Mouse (Mus musculus) ES-Bruce4 (cell line): ENCODE measurements around the gene Car4. TPM values are rescaled to one million over a fixed set of nuclear protein-coding genes. Genes with fewer than 3 reads are reported as not detected.

ENCODE experiments used
- H3K27ac ChIP-seq: 2 replicates; pipeline ENCODE4 v1.5.1; 2012; ENCODE audit warnings: low read length, inconsistent platforms; ENCODE audit not compliant: insufficient read depth
- H3K27me3 ChIP-seq: 2 replicates; pipeline ENCODE4 v1.6.1; 2012; ENCODE audit warnings: mild to moderate bottlenecking, low read length, inconsistent platforms; ENCODE audit not compliant: control insufficient read depth, poor library complexity, insufficient read depth, severe bottlenecking
- H3K36me3 ChIP-seq: 2 replicates; pipeline ENCODE4 v1.6.1; 2012; ENCODE audit warnings: inconsistent platforms, mild to moderate bottlenecking, low read length, moderate library complexity; ENCODE audit not compliant: control insufficient read depth, poor library complexity, insufficient read depth, severe bottlenecking
- H3K4me1 ChIP-seq: one replicate; pipeline ENCODE4 v1.8.1; 2011; ENCODE audit warnings: low read length; ENCODE audit not compliant: control insufficient read depth, insufficient read depth
- H3K4me3 ChIP-seq: 2 replicates; pipeline ENCODE4 v1.5.1; 2011; ENCODE audit warnings: low read depth, mild to moderate bottlenecking, low read length
- H3K9ac ChIP-seq: 2 replicates; pipeline ENCODE4 v1.6.1; 2012; ENCODE audit warnings: low read depth, mild to moderate bottlenecking, inconsistent platforms; ENCODE audit not compliant: poor library complexity, severe bottlenecking
- H3K9me3 ChIP-seq: replicated peaks from 2 replicates; pipeline ENCODE4 v1.6.1; 2012; ENCODE audit warnings: mild to moderate bottlenecking, low read length, inconsistent platforms; ENCODE audit not compliant: control insufficient read depth, poor library complexity, insufficient read depth, severe bottlenecking
- CTCF ChIP-seq: IDR thresholded peaks from one replicate; pipeline ENCODE4 v1.8.1; 2011; ENCODE audit warnings: low read depth, low read length
- EP300 ChIP-seq: IDR thresholded peaks from 2 replicates; pipeline ENCODE4 v1.6.1; 2011; ENCODE audit warnings: low read depth, low read length; ENCODE audit not compliant: insufficient read depth
- POLR2A ChIP-seq: IDR thresholded peaks from one replicate; pipeline ENCODE4 v1.8.1; 2011; ENCODE audit warnings: low read length; ENCODE audit not compliant: insufficient read depth
- polyA plus RNA-seq: library from polyadenylated mRNA; stranded (reverse); fragments of >200 nt; gene quantifications from 2 replicates; pipeline ENCODE4 v1.2.4, GENCODE M21; 2011; ENCODE audit warnings: low read depth; ENCODE audit not compliant: missing spikeins, insufficient read depth, insufficient read length

The Car4 gene
- polyA plus RNA-seq, 1 experiment: 277 TPM

DNA sequence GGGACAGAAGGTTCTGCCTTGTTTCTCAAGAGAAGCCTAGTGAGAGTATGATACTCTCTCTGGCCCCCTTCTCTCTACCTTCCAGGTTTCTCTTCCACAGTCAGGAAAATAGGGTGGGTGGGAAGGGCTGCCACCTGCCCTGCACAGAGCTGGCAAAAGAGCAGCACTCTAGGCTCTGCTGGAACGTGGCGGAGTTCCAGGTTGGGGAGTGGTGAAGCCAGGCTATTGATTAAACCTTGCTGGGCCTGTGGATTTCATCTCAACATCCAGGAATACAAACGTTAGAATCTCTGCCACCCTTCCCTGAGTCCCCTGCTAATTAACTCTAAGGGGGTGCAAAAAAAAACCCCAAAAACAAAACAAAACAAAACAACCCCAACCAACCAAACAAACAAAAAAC lies 9.1 kb upstream of the Car4 start:
- Histone ChIP-seq H3K4me1 (peaks cover 17% of the 10 kb centered on the region), H3K27me3 (no peaks in the 10 kb centered on the region), H3K27ac (peak overlapping the region; percentile 74), H3K9me3 (no peaks in the 10 kb centered on the region), H3K36me3 (no peaks in the 10 kb centered on the region), H3K4me3 (no peak overlapping the region), H3K9ac (peak overlapping the region; percentile 33)
- TF ChIP-seq POLR2A (no peak), CTCF (no peak), EP300 (no peak)

DNA sequence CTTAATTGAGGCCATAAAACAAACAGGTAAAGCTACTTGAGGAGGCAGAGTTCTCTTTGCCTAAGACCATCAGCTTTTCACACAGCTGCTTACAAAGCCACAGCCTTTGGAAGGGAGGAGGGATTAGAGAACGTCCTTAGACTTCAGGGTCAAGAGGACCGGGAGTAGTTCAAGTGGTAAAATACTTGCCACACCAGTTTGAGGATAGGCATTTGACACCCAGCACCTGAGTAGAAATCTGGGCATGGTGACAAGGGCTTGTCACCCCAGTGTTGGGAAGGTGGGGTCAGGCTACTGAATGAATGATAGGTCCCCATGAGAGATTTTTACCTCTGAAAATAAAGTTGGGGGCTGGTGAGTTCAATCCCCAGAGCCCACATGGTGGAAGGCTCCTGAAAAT lies 5.0 kb upstream of the Car4 start:
- Histone ChIP-seq H3K27ac (no peak overlapping the region), H3K4me1 (peaks cover 8% of the 10 kb centered on the region), H3K27me3 (no peaks in the 10 kb centered on the region), H3K4me3 (no peak overlapping the region), H3K9ac (no peak overlapping the region), H3K9me3 (no peaks in the 10 kb centered on the region), H3K36me3 (no peaks in the 10 kb centered on the region)
- no peak for TF ChIP-seq EP300
- TF ChIP-seq POLR2A: no peak
- TF ChIP-seq CTCF: no peak

DNA sequence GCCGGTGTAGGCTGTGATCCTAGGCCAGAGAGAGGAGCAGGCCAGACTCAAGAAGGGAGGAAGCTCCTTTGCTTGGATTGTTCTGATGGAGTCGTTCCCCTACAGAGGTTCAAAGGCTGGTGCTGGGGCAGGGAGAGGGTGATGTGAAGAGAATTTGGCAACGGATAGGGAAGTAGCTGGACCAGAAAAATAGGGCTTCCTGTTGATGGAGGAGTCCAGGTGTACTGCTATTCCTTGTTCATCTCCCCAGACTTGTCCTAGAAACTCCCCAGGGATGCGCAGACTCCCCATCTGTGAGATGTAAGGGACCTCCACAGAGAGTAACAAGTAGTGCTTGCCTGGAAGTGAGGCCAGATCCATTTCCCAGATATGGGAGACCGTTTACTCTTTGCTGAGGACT lies 1.2 kb upstream of the Car4 start:
- Histone ChIP-seq H3K27me3 (0 out of 2 replicates have a peak, but pooled peaks cover 2% of the 10 kb centered on the region), H3K9ac (no peak overlapping the region), H3K36me3 (no peaks in the 10 kb centered on the region), H3K27ac (no peak overlapping the region), H3K4me3 (no peak overlapping the region), H3K9me3 (no peaks in the 10 kb centered on the region), H3K4me1 (peaks cover 2% of the 10 kb centered on the region)
- TF ChIP-seq EP300 (no peak), CTCF (no peak), POLR2A (no peak)

DNA sequence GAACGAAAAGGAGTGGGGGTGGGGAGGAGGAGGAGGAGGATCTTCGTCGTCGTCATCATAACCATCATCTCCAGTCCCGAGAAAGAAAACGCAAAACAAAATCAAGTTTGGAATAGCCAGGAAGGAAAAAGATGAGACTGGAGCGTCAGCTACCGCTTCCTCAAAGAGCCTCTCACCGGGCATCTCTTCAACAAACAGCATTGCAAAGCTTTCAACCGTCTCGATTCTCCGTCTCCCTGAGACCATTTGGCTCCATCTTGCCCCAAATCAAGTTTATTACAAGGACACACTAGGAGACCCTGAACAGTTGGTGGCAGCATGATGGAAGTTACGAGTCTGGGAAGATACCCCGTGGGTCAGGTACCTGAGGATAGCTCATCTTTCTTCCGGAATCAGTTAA lies 415 bp upstream of the Car4 start:
- H3K9ac ChIP-seq: 0 out of 2 replicates have a peak overlapping the region, but pooled peaks have one; percentile 55
- TF ChIP-seq EP300 (no peak), POLR2A (no peak), CTCF (no peak)

DNA sequence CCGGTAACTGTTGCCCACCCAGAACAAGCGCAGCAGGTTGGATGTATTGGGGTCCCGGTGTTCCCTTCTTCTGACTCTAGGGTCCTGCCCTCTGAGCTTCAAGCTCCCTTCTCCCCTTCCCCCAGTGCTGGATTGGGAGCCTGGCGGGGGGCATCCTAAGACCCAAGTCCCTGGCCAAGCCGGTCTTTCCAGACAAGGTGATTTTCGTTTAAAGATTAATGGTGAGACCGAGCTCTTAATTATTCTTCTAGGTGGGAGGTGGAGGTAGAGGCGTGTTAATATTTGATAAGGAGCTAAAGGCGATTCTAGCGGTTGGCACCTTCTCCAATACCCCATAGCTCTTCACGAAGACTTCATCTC lies 665 bp downstream of the Car4 start:
- peak overlapping the region; percentile 55 for H3K9ac ChIP-seq
- H3K36me3 ChIP-seq: no peaks in the 10 kb centered on the region
- 0 out of 2 replicates have a peak, but pooled peaks cover 2% of the 10 kb centered on the region for H3K27me3 ChIP-seq
- no peaks in the 10 kb centered on the region for H3K9me3 ChIP-seq
- peaks cover 2% of the 10 kb centered on the region for H3K4me1 ChIP-seq
- no peak overlapping the region for H3K27ac ChIP-seq
- no peak for TF ChIP-seq EP300
- no peak for TF ChIP-seq POLR2A
- no peak for TF ChIP-seq CTCF
- H3K4me3 ChIP-seq: peak overlapping the region; percentile 65

More for the DNA sequence above, 415 bp upstream of the Car4 start:
- H3K9me3 ChIP-seq: no peaks in the 10 kb centered on the region
- no peaks in the 10 kb centered on the region for H3K36me3 ChIP-seq
- peak overlapping the region; percentile 65 for H3K4me3 ChIP-seq
- H3K4me1 ChIP-seq: peaks cover 2% of the 10 kb centered on the region
- H3K27ac ChIP-seq: no peak overlapping the region
- 0 out of 2 replicates have a peak, but pooled peaks cover 2% of the 10 kb centered on the region for H3K27me3 ChIP-seq

DNA sequence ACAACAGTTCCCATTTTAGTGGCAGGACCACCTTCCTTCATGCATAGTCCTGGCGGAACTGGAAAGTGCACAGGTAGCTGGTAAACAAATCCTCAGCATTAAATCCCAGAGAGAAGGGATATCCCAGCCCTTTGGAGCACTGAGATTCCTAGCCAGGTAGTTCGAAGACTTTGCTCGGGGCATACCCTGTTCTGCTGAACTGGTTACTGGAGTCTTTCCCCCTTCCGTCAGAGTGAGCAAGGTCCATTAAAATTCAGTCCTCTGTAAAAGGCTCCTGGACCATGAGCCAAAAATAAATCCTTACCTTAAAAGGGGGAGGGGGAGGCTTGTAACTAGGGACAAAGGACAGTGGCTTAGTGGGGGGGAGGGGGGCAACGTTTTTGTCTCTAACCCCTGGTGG lies 1.6 kb downstream of the Car4 start:
- Histone ChIP-seq H3K27me3 (0 out of 2 replicates have a peak, but pooled peaks cover 2% of the 10 kb centered on the region), H3K4me1 (peaks cover 2% of the 10 kb centered on the region), H3K9ac (no peak overlapping the region), H3K4me3 (peak overlapping the region; percentile 0; the same call in 1 of the 2 replicates), H3K27ac (no peak overlapping the region), H3K9me3 (no peaks in the 10 kb centered on the region), H3K36me3 (no peaks in the 10 kb centered on the region)
- TF ChIP-seq CTCF (no peak), EP300 (no peak), POLR2A (no peak)
